Mouse (Mus musculus) gastrocnemius, adult 2 months (tissue): Measurements from ENCODE around the gene F12. TPM values are rescaled to one million over a fixed set of nuclear protein-coding genes. Genes with fewer than 3 reads are reported as not detected.

Source experiments
- DNase-seq: peaks from one replicate; pipeline ENCODE4 v3.0.0; 2022
- H3K27ac ChIP-seq: fragments of 200-600 bp; 2 replicates; pipeline ENCODE4 v1.8.1; 2022; ENCODE audit warnings: mild to moderate bottlenecking
- H3K4me3 ChIP-seq: fragments of 200-600 bp; 2 replicates; pipeline ENCODE4 v1.8.1; 2022; ENCODE audit warnings: mild to moderate bottlenecking, moderate library complexity
- CTCF ChIP-seq: fragments of 200-600 bp; IDR thresholded peaks from 2 replicates; pipeline ENCODE4 v1.8.1; 2022; ENCODE audit warnings: antibody characterized with exemption, mild to moderate bottlenecking, moderate library complexity
- intact Hi-C: fragments of 180-260 bp; cut with DNase I; formaldehyde crosslinking; loops from one replicate; pipeline ENCODE4 v1.15.1; 2025
- long read RNA-seq, 2 experiments: library from polyadenylated mRNA; stranded (forward); transcript quantifications; one replicate each; pipeline ENCODE4 v2.0.0; 2021
- total RNA-seq, 2 experiments: library from RNA; stranded (reverse); gene quantifications; 2 replicates each; pipeline ENCODE4 v1.2.3; 2021

F12 gene
- not detected for total RNA-seq
- long read RNA-seq, experiment 1 = 0 reads
- long read RNA-seq, experiment 2 = 0 reads

GRCm38 (mm10) chr13:55426613-55427012, at the start of gene F12:
TSS of gene F12 (minus strand) at chr13:55426793.
- H3K4me3 ChIP-seq = no peak within 1 kb of the TSS
- H3K27ac ChIP-seq = no peak within 1 kb of the TSS
- no peak for TF ChIP-seq CTCF
- no peak for DNase-seq
- intact Hi-C loops = no loop called here

GRCm38 (mm10) chr13:55476256-55476655, 49.7 kb upstream of the F12 start:
- no peak overlapping the region for H3K27ac ChIP-seq
- intact Hi-C loops = no loop called here
- no peak overlapping the region for H3K4me3 ChIP-seq
- no peak for DNase-seq
- no peak for TF ChIP-seq CTCF

GRCm38 (mm10) chr13:55475750-55476149, 49.2 kb upstream of the F12 start:
- no peak for TF ChIP-seq CTCF
- Histone ChIP-seq H3K27ac (no peak overlapping the region), H3K4me3 (no peak overlapping the region)
- intact Hi-C loops = no loop called here
- DNase-seq = no peak

GRCm38 (mm10) chr13:55474621-55475069, 48.1 kb upstream of the F12 start:
- Histone ChIP-seq H3K4me3 (no peak overlapping the region), H3K27ac (no peak overlapping the region)
- DNase-seq = no peak
- intact Hi-C loops = no loop called here
- no peak for TF ChIP-seq CTCF

- TF ChIP-seq CTCF = 0 out of 2 replicates have a peak, but pooled peaks have one; percentile 2
- intact Hi-C loops = no loop called here
- no peak for DNase-seq
- no peak overlapping the region for H3K27ac ChIP-seq
- no peak overlapping the region for H3K4me3 ChIP-seq
Observed at GRCm38 (mm10) chr13:55473961-55474360, 47.4 kb upstream of the F12 start.

- no peak for DNase-seq
- peak overlapping the region; percentile 79 for H3K27ac ChIP-seq
- peak; percentile 30 for TF ChIP-seq CTCF
- peak overlapping the region; percentile 89 for H3K4me3 ChIP-seq
- intact Hi-C loops = no loop called here
Observed at GRCm38 (mm10) chr13:55473076-55473831, 46.7 kb upstream of the F12 start.

- peak overlapping the region; percentile 79 for H3K27ac ChIP-seq
- H3K4me3 ChIP-seq = peak overlapping the region; percentile 89
- intact Hi-C loops = no loop called here
- peak; percentile 36 for TF ChIP-seq CTCF
- DNase-seq = peak; percentile 68
Observed at GRCm38 (mm10) chr13:55472132-55473022, 45.8 kb upstream of the F12 start.

- Histone ChIP-seq H3K27ac (peak overlapping the region; percentile 79), H3K4me3 (peak overlapping the region; percentile 89)
- DNase-seq = no peak
- TF ChIP-seq CTCF = no peak
- intact Hi-C loops = loop anchor here (1.0 kb wide), 1 partner anchor 51 kb away; no protein-coding TSS in a partner anchor
Observed at GRCm38 (mm10) chr13:55471819-55472131, 45.2 kb upstream of the F12 start.

GRCm38 (mm10) chr13:55471156-55471818, 44.7 kb upstream of the F12 start:
- intact Hi-C loops = loop anchor here (1.0 kb wide), 1 partner anchor 51 kb away; no protein-coding TSS in a partner anchor
- DNase-seq = peak; percentile 90
- H3K27ac ChIP-seq = peak overlapping the region; percentile 79
- H3K4me3 ChIP-seq = peak overlapping the region; percentile 89
- peak; percentile 91 for TF ChIP-seq CTCF

- Histone ChIP-seq H3K27ac (peak overlapping the region; percentile 79; the same call in 1 of the 2 replicates), H3K4me3 (no peak overlapping the region)
- no peak for TF ChIP-seq CTCF
- peak; percentile 49 for DNase-seq
- intact Hi-C loops = no loop called here
Observed at GRCm38 (mm10) chr13:55470372-55470771, 43.8 kb upstream of the F12 start.

- no peak overlapping the region for H3K27ac ChIP-seq
- H3K4me3 ChIP-seq = no peak overlapping the region
- intact Hi-C loops = loop anchor here (2.0 kb wide), 1 partner anchor 18 kb away; no protein-coding TSS in a partner anchor
- peak; percentile 60 for DNase-seq
- peak; percentile 64 for TF ChIP-seq CTCF
Observed at GRCm38 (mm10) chr13:55468851-55469560, 42.4 kb upstream of the F12 start.
